Mouse (Mus musculus) hindbrain, postnatal 0 days (tissue): ENCODE results near the gene Pip4k2b. TPM values are rescaled to one million over a fixed set of nuclear protein-coding genes. Genes with fewer than 3 reads are reported as not detected.

Experiments
- ATAC-seq: fragments of 200-750 bp; cut with Nextera tagmentation; 2 replicates; pipeline ENCODE4 v1.8.0; 2017; ENCODE audit warnings: mild to moderate bottlenecking, moderate TSS enrichment, moderate library complexity
- DNase-seq: peaks from one replicate; pipeline ENCODE4 v3.0.0-alpha.2; 2015; ENCODE audit warnings: low spot score
- H3K27ac ChIP-seq: fragments of 300-500 bp; sonication (generic); 2 replicates; pipeline ENCODE4 v1.5.1; 2014; ENCODE audit warnings: mild to moderate bottlenecking
- H3K27me3 ChIP-seq: fragments of 300-500 bp; sonication (generic); 2 replicates; pipeline ENCODE4 v1.6.1; 2014; ENCODE audit warnings: low read length, mixed read lengths; ENCODE audit not compliant: insufficient read depth
- H3K36me3 ChIP-seq: fragments of 300-500 bp; sonication (generic); 2 replicates; pipeline ENCODE4 v1.6.1; 2014; ENCODE audit warnings: low read length, mixed read lengths; ENCODE audit not compliant: insufficient read depth
- H3K4me1 ChIP-seq: fragments of 300-500 bp; sonication (generic); 2 replicates; pipeline ENCODE4 v1.6.1; 2014; ENCODE audit warnings: antibody characterized with exemption, low read length, mixed read lengths; ENCODE audit not compliant: insufficient read depth
- H3K4me2 ChIP-seq: fragments of 300-500 bp; sonication (generic); 2 replicates; pipeline ENCODE4 v1.6.1; 2014; ENCODE audit warnings: low read depth, mild to moderate bottlenecking, low read length, moderate library complexity, mixed read lengths
- H3K4me3 ChIP-seq: fragments of 300-500 bp; sonication (generic); 2 replicates; pipeline ENCODE4 v1.5.1; 2014; ENCODE audit warnings: low read length
- H3K9ac ChIP-seq: fragments of 300-500 bp; sonication (generic); replicated peaks from 2 replicates; pipeline ENCODE4 v1.6.1; 2014; ENCODE audit warnings: mild to moderate bottlenecking, low read length, moderate library complexity, mixed read lengths
- H3K9me3 ChIP-seq: fragments of 300-500 bp; sonication (generic); 2 replicates; pipeline ENCODE4 v1.6.1; 2016; ENCODE audit warnings: low read length, mixed read lengths
- CTCF ChIP-seq: IDR thresholded peaks from 2 replicates; pipeline ENCODE4 v1.5.1; 2016; ENCODE audit warnings: antibody characterized with exemption, control low read depth, low read depth
- WGBS: fragments of 180-500 bp; shearing (Covaris S2); extraction: QIAGEN DNeasy Blood & Tissue Kit; methylation state at CpG from one replicate; pipeline ENCODE4 v1.1.7; 2014; 5-methylcytosine and 5-hydroxymethylcytosine counted together
- polyA plus RNA-seq: library from polyadenylated mRNA; unstranded; fragments of >200 nt; fragmentation: Nextera tagmentation; extraction: Ambion mirVana; gene quantifications from 2 replicates; pipeline ENCODE4 v1.2.1, GENCODE M21; 2015
- total RNA-seq: library from RNA; depleted of rRNA; stranded (reverse); fragments of >200 nt; gene quantifications from 2 replicates; pipeline ENCODE4 v1.2.3, GENCODE M21; 2014

Gene Pip4k2b
- total and polyA plus RNA-seq, 2 experiments from 2014 or later: 5.1 to 127 TPM

DNA sequence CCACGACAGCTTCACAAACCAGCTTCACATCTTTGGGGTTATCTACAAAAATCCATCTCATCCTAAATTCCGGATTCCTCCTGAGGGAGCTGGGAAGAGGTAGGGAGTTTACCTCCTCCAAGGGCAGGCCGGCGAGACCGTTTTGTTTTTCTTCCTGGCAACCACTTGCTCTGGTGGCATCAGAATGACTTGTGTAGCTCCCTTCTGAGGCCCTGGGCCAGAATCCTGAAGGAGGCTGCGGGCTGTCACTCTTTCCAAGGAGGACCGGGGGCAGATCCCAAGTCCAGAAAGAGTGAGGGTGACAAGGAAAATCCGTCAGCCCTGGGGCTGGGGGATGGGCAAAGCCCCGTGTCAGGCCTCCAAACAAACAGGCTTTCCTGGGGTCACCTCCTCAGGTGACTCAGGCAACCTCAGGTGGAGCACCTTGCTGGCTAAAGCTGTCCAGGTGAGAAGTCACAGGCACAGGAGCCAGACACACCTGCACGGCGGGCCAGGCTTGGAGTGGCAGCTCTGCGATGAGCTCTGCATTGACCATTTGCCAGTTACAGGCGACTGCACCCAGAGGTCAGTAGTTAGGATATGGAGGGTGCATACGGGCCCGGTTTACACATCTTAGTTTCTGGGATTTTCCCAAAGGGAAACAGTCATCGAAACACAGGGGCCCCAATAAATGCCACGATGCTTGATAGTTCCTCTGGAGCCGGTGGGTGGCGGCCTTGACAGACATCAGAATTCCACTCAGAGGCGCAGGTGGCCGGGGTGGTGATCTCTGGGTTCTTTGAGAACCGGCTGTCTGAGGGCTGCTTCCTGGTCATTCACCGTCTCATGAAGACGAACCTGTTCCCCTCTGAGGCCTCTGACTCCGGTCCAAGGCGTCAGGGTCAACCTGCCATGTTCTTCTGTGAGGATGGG is 26.9 kb downstream of the Pip4k2b start:
- no peaks in the 10 kb centered on the region for H3K27me3 ChIP-seq
- peaks cover 64% of the 10 kb centered on the region for H3K36me3 ChIP-seq
- no peak for ATAC-seq
- no peak overlapping the region for H3K4me3 ChIP-seq
- no peak for DNase-seq
- H3K4me2 ChIP-seq: no peak overlapping the region
- no peak overlapping the region for H3K27ac ChIP-seq
- no peak for TF ChIP-seq CTCF
- no peaks in the 10 kb centered on the region for H3K4me1 ChIP-seq
- H3K9me3 ChIP-seq: no peaks in the 10 kb centered on the region
- H3K9ac ChIP-seq: no peak overlapping the region
- 87% methylated on average over 26 of the region's 26 CpGs for WGBS

DNA sequence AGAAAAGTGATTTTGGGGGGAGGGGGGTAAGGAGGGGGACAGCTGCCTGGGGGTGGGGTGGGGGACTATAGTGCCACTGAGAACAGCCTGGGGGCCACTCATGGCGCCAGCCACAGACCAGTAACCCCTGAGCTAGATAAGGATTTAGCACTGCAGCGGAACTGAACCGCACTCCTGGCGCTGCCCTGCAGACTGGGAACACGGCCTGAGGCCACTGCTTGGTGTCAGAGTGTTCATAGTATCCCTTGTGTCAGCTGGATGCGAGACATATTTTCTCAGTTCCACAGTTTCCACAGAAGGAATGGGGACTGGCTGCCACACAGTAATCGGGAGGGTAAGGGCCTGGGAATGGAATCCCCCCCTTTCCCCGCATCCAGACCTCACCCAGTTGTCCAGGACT is 28.5 kb downstream of the Pip4k2b start:
- ATAC-seq: no peak
- Histone ChIP-seq H3K36me3 (peaks cover 57% of the 10 kb centered on the region), H3K4me3 (no peak overlapping the region), H3K4me2 (no peak overlapping the region), H3K4me1 (no peaks in the 10 kb centered on the region), H3K9ac (no peak overlapping the region), H3K9me3 (no peaks in the 10 kb centered on the region), H3K27ac (no peak overlapping the region), H3K27me3 (no peaks in the 10 kb centered on the region)
- WGBS: 92% methylated on average over 8 of the region's 8 CpGs
- DNase-seq: no peak
- TF ChIP-seq CTCF: no peak

DNA sequence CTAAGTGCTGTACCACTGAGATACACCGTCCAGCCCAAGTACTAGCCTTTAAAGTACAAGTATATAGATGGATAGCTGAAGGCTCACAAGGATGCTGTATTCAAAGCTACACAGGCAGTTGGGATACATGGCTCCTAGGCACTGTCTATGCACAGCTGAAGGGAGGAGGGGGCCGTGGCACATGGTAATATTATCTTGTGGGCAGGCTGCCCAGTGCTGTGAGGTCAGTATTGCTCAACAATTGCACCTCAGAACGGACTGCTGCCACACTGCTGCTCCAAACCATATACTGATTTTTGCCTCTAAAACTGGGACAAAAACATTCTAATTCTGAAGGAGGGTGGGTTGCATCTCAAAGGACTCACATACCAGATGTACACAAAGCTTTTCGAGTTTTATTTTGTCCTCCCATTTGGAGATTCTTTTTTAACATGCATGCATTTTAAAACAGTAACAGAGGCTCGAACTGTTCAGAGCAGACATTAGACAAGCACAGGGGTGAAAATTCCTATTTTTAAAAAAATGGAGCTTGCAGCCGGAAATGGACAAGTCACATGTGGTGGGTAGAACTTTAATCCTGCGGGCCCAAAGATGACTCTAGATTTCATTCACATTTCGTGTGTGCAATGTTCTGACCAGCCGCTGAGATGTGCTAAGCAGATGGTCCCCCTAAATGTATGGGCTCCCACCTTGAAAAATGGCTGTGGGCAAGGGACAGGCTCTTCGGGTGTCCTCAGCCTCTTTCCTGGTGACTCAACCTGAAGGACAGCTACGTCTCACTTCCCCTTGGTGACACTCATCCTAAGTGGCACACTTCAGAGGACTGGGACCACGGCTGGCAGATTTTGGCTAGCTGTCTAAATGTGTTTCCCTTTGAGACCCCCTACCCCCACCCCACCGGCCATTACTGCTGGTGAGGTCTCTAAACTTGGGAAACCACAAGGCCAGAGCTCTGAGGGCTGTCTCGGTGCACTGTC is 29.4 kb downstream of the Pip4k2b start:
- no peak for TF ChIP-seq CTCF
- no peak for ATAC-seq
- Histone ChIP-seq H3K36me3 (peaks cover 50% of the 10 kb centered on the region), H3K4me1 (no peaks in the 10 kb centered on the region), H3K27me3 (no peaks in the 10 kb centered on the region), H3K4me3 (no peak overlapping the region), H3K9me3 (no peaks in the 10 kb centered on the region), H3K27ac (no peak overlapping the region), H3K4me2 (no peak overlapping the region), H3K9ac (no peak overlapping the region)
- 86% methylated on average over 14 of the region's 14 CpGs for WGBS
- DNase-seq: no peak

DNA sequence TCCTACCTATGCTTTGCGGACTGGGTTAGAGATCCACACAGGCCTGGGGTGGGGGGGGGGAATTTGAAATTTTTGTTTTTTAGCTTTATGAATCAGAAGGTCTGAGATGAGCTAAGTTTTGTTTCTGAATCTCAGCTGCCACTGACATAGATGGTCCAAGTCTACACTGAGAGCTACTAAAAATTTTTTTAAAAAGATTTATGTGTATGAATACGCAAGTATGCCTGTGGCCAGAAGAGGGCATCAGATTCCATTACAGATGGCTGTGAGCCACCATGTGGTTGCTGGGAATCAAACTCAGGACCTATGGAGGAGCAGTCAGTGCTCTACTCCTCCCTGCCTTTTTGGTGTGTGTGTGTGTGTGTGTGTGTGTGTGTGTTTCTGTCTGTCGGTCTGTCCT is 30.1 kb downstream of the Pip4k2b start:
- Histone ChIP-seq H3K9ac (no peak overlapping the region), H3K27ac (no peak overlapping the region), H3K9me3 (no peaks in the 10 kb centered on the region), H3K4me1 (no peaks in the 10 kb centered on the region), H3K4me2 (no peak overlapping the region), H3K4me3 (no peak overlapping the region), H3K27me3 (no peaks in the 10 kb centered on the region), H3K36me3 (peaks cover 43% of the 10 kb centered on the region; the same call in 1 of the 2 replicates)
- TF ChIP-seq CTCF: peak; percentile 48
- WGBS: 97% methylated on average over 3 of the region's 3 CpGs
- ATAC-seq: no peak; the same call in 1 of the 2 replicates
- no peak for DNase-seq

DNA sequence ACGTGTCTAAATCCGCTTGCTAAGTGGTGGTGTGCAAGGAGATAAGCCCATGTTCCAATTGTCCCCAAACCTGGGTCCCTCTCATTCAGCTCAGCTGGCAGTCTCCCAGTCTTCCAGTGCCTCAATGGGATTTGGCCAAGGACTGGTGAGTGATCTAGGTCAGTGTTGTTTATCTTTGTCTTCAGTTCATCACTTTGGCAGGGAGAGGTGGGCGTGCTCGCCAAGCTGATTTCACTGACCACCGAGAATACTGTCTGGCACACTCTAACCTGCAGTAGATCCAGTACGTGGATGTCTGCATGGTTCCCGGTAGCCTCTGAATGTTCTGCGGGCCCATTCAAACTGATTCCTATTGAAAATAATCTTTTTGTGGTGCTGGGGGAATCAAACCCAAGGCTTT is 30.6 kb downstream of the Pip4k2b start:
- H3K27ac ChIP-seq: no peak overlapping the region
- H3K36me3 ChIP-seq: peaks cover 39% of the 10 kb centered on the region; the same call in 1 of the 2 replicates
- DNase-seq: peak; percentile 24

DNA sequence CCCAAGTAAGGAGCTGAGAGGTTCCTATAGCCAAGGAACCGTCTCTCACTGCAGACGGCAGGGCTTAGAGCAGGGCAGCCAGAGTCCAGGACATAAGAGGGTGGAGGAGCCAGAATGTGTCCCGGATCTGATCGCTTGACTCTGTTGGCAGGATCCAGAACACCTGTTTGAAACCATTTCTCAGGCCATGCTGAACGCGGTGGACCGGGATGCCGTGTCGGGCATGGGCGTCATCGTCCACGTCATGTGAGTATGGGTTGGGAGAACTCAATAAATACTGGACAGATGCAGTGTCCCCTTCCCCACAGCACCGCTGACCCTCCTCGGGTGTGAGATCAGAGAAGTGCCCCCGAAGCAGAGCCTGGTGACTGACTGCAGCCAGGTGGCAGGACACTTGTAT is 32.2 kb downstream of the Pip4k2b start:
- TF ChIP-seq CTCF: no peak
- no peak overlapping the region for H3K4me3 ChIP-seq
- peaks cover 43% of the 10 kb centered on the region for H3K36me3 ChIP-seq
- H3K27ac ChIP-seq: no peak overlapping the region
- 94% methylated on average over 15 of the region's 15 CpGs for WGBS
- no peak overlapping the region for H3K9ac ChIP-seq
- no peaks in the 10 kb centered on the region for H3K9me3 ChIP-seq
- no peak overlapping the region for H3K4me2 ChIP-seq
- DNase-seq: no peak
- no peaks in the 10 kb centered on the region for H3K4me1 ChIP-seq
- ATAC-seq: no peak
- H3K27me3 ChIP-seq: no peaks in the 10 kb centered on the region

More for the DNA sequence above, 30.6 kb downstream of the Pip4k2b start:
- no peaks in the 10 kb centered on the region for H3K27me3 ChIP-seq
- no peak overlapping the region for H3K4me2 ChIP-seq
- no peak overlapping the region for H3K9ac ChIP-seq
- TF ChIP-seq CTCF: no peak
- ATAC-seq: no peak; the same call in 1 of the 2 replicates
- 81% methylated on average over 8 of the region's 8 CpGs for WGBS
- no peaks in the 10 kb centered on the region for H3K9me3 ChIP-seq
- H3K4me3 ChIP-seq: no peak overlapping the region
- no peaks in the 10 kb centered on the region for H3K4me1 ChIP-seq
